Mouse (Mus musculus) skeletal muscle tissue, adult 2 months (tissue): ENCODE results near the gene Uhmk1.
A peak's percentile ranks its signal among the peaks of the same experiment; 100 is the strongest.

Source experiments
- DNase-seq: peaks from one replicate; pipeline ENCODE4 v3.0.0-alpha.2; 2012; ENCODE audit warnings: low read depth, low spot score

The Uhmk1 gene

GRCm38 (mm10) chr1:170175848-170176247 is 39.3 kb downstream of the Uhmk1 start:
- DNase-seq = no peak

DNA sequence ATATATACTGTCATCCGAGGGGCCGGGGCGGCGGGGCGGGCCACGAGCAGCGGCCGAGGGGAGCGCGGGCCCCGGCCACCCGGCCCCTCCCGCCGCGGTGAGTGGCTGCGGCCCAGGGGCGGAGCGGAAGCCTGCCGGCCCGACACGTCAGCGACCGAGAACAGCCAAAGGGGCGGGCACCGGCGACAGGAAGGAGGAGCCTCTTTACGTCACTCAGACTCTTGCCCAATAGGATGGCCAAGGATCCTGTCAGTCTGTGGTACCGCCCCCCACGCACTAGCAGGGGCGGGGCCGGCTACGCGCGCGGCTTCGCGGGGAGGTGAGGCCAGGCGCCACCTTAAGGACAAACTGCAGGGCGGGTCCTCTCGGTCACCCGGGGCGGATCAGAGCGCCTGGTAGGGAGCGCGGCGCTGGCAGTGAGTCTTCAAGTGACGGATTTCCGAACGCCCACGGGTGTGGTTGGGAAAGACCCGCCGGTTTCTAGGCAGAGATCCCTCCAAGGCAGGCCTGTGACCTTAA is 40.3 kb downstream of the Uhmk1 start, which contains the start of gene Uap1:
Uap1 (minus strand) TSS at position 144 of the 519 bp plus-strand sequence.
- DNase-seq = peak; percentile 99

DNA sequence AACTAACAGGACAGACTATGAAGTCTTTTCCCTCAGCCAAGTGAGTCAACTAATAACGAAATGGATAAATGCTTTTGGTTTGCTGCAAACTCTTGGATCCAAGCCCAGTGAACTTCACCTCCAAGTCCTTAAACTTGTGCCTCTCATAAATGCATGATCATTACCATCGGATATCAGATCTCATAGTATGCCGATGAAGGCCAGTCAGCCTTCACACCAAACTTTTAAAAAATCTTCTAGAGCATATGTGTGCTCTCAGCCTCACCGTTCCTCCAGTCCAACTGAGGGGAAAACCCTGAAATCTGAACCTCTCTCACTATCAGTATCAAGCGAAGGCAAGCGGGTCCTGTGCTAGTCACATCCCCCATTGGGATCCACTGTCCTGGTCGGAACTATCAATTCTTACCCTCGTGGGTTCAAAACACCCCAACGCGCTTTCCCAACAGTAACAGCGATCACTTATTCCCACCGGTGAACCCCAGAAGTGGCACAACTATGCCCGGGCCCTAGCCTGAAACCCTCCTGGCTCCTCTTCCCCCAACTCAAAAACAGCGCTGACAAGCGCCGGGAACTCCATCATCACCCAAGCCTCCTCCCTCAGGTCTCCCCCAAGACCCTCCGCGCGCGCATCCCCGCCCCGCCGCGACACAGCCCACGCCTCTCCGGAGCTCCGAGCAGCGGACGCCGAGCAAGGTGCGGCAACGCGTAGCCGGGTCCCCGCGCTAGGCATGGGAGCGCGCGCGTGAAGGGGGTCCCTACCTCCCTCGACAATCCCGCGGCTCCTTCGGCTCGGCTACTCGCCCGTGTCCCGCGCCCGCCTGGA is 41.0 kb downstream of the Uhmk1 start:
- peak; percentile 59 for DNase-seq

GRCm38 (mm10) chr1:170167781-170168180 is 47.4 kb downstream of the Uhmk1 start:
- no peak for DNase-seq

GRCm38 (mm10) chr1:170164913-170165312 is 50.3 kb downstream of the Uhmk1 start:
- DNase-seq = no peak

DNA sequence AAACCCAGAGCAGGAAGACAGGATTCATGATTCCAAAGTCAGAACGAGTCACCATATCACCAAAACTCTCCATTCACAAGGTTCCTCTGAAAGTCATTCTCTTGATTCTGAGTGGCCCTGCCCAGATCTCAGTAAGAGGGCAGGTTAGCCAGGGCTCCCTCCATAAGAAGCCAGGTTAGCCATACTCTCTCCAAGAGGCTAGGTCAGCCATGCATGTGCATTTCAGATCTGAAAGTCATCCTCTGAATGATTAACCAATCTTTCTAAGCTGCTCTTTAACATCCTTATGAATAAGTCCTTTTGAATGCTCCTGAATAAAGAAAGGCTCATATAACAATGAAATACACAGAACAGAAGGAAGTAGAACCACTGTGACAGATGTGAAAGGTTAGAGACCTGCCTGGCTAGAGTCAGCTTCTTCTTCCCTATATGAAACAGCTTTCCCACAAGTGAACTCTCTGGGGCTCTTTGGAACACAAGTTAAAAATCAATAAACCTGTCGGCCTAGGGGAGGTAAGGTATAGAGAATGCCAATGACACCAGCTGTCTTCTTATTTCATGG is 51.1 kb downstream of the Uhmk1 start:
- no peak for DNase-seq

DNA sequence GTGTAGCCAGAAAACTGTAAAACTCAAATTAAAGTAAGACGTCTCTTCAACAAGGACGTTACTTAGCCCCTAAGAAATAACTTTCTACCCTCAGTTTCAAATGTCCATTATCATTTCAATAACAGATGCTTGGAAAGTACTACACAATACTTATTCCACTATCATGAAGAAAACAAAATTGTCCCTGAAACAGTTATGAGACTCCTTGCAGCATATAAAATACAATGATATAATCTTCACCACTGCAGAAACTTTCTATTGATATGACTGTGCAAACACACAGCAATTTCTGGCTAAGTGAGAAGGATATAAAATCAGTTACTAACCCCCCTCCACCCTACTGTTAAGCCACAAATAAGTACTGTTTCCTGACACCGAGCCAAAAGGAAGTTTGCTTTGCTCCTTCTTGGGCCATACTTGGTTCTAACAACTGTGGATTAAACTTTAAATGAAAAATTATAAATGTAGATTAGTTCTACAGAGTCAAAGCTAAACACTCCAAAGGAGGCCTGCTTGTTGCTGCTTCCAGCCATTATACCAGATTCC is 51.7 kb downstream of the Uhmk1 start:
- DNase-seq = no peak

- peak; percentile 68 for DNase-seq
Measured at GRCm38 (mm10) chr1:170161852-170162251, 53.3 kb downstream of the Uhmk1 start.

- peak; percentile 42 for DNase-seq
Measured at GRCm38 (mm10) chr1:170160397-170160938, 54.7 kb downstream of the Uhmk1 start.

- DNase-seq = no peak
Measured at GRCm38 (mm10) chr1:170159707-170160106, 55.5 kb downstream of the Uhmk1 start.

DNA sequence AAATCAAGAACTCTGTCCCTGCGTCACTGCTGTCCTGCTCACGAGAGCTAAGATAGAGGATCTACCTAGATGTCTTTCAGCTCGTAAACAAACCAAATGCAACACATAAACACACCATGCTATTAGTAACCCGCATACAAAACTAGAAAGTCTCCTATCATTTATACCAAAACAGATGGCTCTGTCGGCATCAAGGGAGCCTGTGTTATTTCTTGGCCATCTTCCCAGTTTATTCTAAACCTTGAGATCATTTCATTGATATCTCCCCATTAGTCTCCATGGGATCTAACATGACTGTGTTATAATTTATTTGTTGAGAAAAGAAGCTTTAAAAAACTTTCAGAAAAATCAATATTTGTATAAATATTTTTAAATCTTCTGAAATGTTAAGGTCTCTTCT is 59.4 kb downstream of the Uhmk1 start:
- no peak for DNase-seq

- no peak for DNase-seq
Measured at GRCm38 (mm10) chr1:170155298-170155697, 59.9 kb downstream of the Uhmk1 start.

- no peak for DNase-seq
Measured at GRCm38 (mm10) chr1:170153986-170154385, 61.2 kb downstream of the Uhmk1 start.

DNA sequence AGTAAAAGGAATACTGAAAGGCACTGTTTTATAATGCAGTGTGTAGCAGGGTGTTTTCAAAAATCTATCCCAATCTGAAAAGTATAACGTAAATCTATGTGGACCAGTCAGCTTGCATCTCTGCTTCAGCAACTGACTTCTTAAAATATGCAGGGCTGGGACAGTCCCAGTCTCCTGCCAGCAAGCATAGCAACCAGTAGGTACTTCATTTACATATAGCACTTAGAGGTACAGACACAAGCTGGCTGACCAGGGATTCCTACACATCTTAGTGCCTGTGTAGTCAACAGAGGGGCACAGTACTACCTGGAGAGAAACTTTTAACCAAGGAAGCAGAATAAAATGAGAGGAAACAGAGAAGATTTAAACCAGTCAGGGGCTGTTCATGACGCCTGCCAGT is 62.6 kb downstream of the Uhmk1 start:
- DNase-seq = no peak

GRCm38 (mm10) chr1:170150870-170151269 is 64.3 kb downstream of the Uhmk1 start:
- no peak for DNase-seq

DNA sequence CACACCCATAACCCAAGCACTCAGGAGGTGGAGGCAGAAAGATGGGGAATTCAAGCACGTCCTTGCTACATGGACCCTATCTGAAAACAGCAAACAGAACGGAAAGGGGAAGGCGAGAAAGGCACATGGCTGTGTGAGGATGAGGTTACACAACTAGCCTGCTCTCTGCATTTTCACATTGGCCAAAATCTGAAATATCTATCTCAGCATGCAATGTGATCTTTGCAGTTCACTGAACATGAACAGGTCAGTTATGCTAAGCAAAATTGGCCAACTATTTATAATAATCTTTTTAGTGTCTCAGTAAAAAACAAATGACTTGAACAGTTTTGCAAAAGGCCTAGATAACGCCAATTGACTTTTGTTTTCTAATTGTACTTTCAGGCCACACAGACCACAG is 65.4 kb downstream of the Uhmk1 start:
- no peak for DNase-seq

- no peak for DNase-seq
Measured at GRCm38 (mm10) chr1:170148536-170148935, 66.7 kb downstream of the Uhmk1 start.

DNA sequence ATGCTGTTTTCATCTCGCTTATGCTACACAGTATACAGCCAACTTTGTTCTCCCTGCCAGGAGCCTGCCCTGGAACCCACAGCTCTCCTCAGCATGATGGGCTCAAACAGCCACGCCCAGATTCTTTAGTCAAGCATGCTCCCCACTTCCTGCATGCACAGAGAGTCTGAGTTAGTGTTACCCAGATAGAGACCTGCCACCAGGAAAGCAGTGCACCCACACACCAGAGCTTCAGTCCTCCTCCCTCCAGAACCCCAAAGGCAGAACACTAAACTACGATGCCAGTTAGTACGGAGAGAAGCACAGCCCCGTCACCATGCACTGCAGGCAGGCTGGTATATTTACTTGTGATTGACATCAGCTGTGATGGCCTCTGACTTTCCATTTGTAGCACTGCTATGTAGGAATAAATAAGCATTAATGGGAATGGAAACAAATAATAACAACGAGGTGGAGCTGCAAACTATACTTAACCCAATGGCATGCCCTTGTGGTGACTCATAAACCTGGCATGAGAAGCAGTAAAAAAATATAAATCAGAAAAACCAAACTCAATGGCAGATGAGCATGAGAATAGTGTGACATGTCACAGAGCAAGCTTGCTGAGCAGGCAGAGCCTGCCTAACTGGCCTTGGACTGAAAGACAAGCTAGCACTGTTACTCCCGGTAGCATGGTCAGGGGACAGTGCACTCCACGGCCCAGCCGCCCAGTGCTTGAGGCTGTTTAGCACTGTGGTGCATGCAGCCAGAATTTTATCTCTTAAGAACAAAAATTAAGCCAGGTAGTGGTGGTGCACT is 67.3 kb downstream of the Uhmk1 start:
- no peak for DNase-seq

DNA sequence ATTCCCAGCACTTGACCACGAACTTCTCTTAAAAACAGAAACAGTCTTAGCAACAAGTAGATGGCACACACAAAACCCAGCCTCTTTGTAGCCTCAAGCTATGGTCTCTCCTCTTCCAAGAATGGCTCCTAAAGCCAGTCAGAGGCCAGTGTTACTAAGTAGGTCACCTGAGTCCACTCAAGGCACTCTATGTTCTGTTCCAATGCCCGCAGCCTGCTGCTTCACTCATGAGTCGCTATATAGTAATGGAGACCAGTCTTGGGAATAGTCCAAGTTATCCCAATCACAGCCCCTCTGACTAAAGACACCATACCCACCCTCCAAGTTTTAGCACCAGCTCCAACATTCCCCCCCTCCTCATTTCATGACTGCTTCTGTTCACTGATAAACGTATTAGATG is 69.6 kb downstream of the Uhmk1 start:
- no peak for DNase-seq
